Mouse (Mus musculus) embryonic facial prominence, embryonic 15.5 days (tissue): ENCODE data around the gene 9530003J23Rik. TPM values are rescaled to one million over a fixed set of nuclear protein-coding genes. Genes with fewer than 3 reads are reported as not detected.
A peak's percentile ranks its signal among the peaks of the same experiment; 100 is the strongest.

Experiments
- ATAC-seq: fragments of 200-750 bp; cut with Nextera tagmentation; 2 replicates; pipeline ENCODE4 v1.8.0; 2017; ENCODE audit warnings: low read depth, moderate TSS enrichment; ENCODE audit not compliant: insufficient number of reproducible peaks, low FRiP score, low TSS enrichment
- H3K27ac ChIP-seq: fragments of 300-500 bp; sonication (generic); replicated peaks from 2 replicates; pipeline ENCODE4 v1.5.1; 2015; ENCODE audit warnings: mild to moderate bottlenecking, inconsistent platforms
- H3K27me3 ChIP-seq: fragments of 300-500 bp; sonication (generic); 2 replicates; pipeline ENCODE4 v1.6.1; 2015; ENCODE audit warnings: inconsistent platforms
- H3K36me3 ChIP-seq: fragments of 300-500 bp; sonication (generic); 2 replicates; pipeline ENCODE4 v1.6.1; 2015; ENCODE audit warnings: mild to moderate bottlenecking, inconsistent platforms
- H3K4me1 ChIP-seq: fragments of 300-500 bp; sonication (generic); 2 replicates; pipeline ENCODE4 v1.6.1; 2015; ENCODE audit warnings: inconsistent platforms
- H3K4me2 ChIP-seq: fragments of 300-500 bp; sonication (generic); replicated peaks from 2 replicates; pipeline ENCODE4 v1.6.1; 2015; ENCODE audit warnings: mild to moderate bottlenecking, inconsistent platforms
- H3K4me3 ChIP-seq: fragments of 300-500 bp; sonication (generic); replicated peaks from 2 replicates; pipeline ENCODE4 v1.5.1; 2015; ENCODE audit warnings: mild to moderate bottlenecking, inconsistent platforms
- H3K9ac ChIP-seq: fragments of 300-500 bp; sonication (generic); 2 replicates; pipeline ENCODE4 v1.6.1; 2015; ENCODE audit warnings: inconsistent platforms
- H3K9me3 ChIP-seq: fragments of 300-500 bp; sonication (generic); replicated peaks from 2 replicates; pipeline ENCODE4 v1.6.1; 2016; ENCODE audit warnings: inconsistent platforms
- WGBS: fragments of 180-500 bp; shearing (Covaris S2); methylation state at CpG from one replicate; pipeline ENCODE4 v1.1.7; 2015; 5-methylcytosine and 5-hydroxymethylcytosine counted together
- polyA plus RNA-seq: library from polyadenylated mRNA; unstranded; fragments of >200 nt; fragmentation: Nextera tagmentation; extraction: Ambion mirVana; gene quantifications from 2 replicates; pipeline ENCODE4 v1.2.1, GENCODE M21; 2015

Gene 9530003J23Rik
- polyA plus RNA-seq, 1 experiment from 2014 or later, result not detected

DNA sequence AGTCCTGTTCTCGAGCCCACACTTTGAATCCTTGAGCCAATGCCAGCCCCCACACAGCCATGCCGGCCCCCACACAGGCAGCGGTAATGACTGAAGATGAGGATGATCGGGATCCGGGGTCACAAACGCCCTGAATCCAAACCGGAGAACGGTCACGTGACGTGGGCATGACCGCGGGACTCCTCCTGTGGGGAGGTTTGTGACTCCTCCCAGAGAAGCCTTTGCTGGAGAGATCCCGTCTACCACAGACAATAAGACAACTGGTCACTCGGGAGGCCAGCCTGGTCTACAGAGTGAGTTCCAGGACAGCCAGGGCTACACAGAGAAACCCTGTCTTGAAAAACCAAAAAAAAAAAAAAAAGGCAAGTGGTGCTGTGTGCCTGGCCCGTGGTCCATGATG lies 30.3 kb downstream of the 9530003J23Rik start:
- WGBS, result 87% methylated on average over 15 of the region's 15 CpGs
- Histone ChIP-seq H3K27me3 (no peaks in the 10 kb centered on the region), H3K9me3 (no peaks in the 10 kb centered on the region), H3K4me3 (no peak overlapping the region), H3K4me1 (peaks cover 7% of the 10 kb centered on the region; the same call in 1 of the 2 replicates), H3K36me3 (no peaks in the 10 kb centered on the region), H3K9ac (no peak overlapping the region), H3K4me2 (no peak overlapping the region), H3K27ac (no peak overlapping the region)
- ATAC-seq, result no peak

DNA sequence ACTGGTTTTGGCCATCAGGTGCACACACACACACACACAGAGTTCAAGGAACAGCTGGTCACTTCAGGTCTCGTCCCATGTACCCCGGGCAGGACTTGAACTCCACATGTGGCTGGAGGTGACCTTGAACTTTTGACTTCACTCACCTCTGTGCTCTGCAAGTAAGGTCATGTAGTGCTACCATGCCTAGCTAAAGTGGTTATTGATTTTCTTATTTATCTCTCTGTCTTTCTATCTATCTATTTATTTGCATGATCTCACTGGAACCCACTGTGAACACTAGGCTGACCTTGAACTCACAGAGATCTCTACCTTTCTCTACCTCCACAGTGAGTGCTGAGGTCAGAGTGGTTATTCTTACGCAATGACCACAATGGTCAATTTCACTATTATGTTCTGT lies 32.4 kb downstream of the 9530003J23Rik start:
- no peak overlapping the region for H3K9ac ChIP-seq
- no peaks in the 10 kb centered on the region for H3K27me3 ChIP-seq
- H3K4me2 ChIP-seq, result no peak overlapping the region
- 87% methylated on average over 3 of the region's 3 CpGs for WGBS
- ATAC-seq, result no peak
- H3K9me3 ChIP-seq, result no peaks in the 10 kb centered on the region
- peaks cover 12% of the 10 kb centered on the region; the same call in 1 of the 2 replicates for H3K4me1 ChIP-seq
- H3K27ac ChIP-seq, result no peak overlapping the region
- H3K4me3 ChIP-seq, result no peak overlapping the region
- H3K36me3 ChIP-seq, result no peaks in the 10 kb centered on the region

- Histone ChIP-seq H3K9ac (no peak overlapping the region), H3K9me3 (no peaks in the 10 kb centered on the region), H3K27me3 (no peaks in the 10 kb centered on the region), H3K36me3 (no peaks in the 10 kb centered on the region), H3K4me3 (no peak overlapping the region), H3K4me2 (no peak overlapping the region), H3K4me1 (peaks cover 17% of the 10 kb centered on the region; the same call in 1 of the 2 replicates), H3K27ac (no peak overlapping the region)
- peak; percentile 68; the same call in 1 of the 2 replicates for ATAC-seq
- 39% methylated on average over 2 of the region's 2 CpGs for WGBS
These were observed 34.9 kb downstream of the 9530003J23Rik start for GRCm38 (mm10) chr10:117203558-117203981.

GRCm38 (mm10) chr10:117202981-117203557 lies 35.4 kb downstream of the 9530003J23Rik start:
- Histone ChIP-seq H3K36me3 (no peaks in the 10 kb centered on the region), H3K9ac (no peak overlapping the region), H3K27ac (no peak overlapping the region), H3K4me2 (no peak overlapping the region), H3K9me3 (no peaks in the 10 kb centered on the region), H3K4me1 (peaks cover 17% of the 10 kb centered on the region; the same call in 1 of the 2 replicates), H3K4me3 (no peak overlapping the region), H3K27me3 (no peaks in the 10 kb centered on the region)
- 63% methylated on average over 17 of the region's 17 CpGs for WGBS
- ATAC-seq, result no peak

DNA sequence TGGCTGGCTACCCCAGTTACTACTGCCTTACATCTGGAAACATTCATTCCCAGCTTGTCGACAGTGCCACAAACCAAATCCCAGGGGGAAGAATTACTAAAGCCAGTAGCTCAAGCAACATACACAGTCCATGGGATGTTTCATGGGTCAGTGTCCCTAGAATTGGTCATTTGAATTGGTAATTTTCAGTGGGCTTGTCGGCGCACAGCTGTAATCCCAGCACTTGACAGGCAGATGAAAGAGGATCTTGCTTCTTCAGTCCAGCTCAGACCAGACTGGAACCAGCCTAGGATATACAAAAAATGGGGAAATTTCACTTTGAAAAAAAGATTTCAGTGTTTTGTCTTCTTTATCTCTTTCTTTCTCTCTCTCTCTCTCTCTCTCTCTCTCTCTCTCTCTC lies 38.8 kb downstream of the 9530003J23Rik start:
- Histone ChIP-seq H3K9ac (no peak overlapping the region), H3K4me1 (peaks cover 17% of the 10 kb centered on the region; the same call in 1 of the 2 replicates), H3K27me3 (no peaks in the 10 kb centered on the region), H3K27ac (no peak overlapping the region), H3K36me3 (no peaks in the 10 kb centered on the region), H3K4me3 (no peak overlapping the region), H3K4me2 (no peak overlapping the region), H3K9me3 (no peaks in the 10 kb centered on the region)
- WGBS, result 35% methylated on average over 3 of the region's 3 CpGs
- no peak for ATAC-seq

- Histone ChIP-seq H3K4me2 (no peak overlapping the region), H3K9me3 (no peaks in the 10 kb centered on the region), H3K36me3 (no peaks in the 10 kb centered on the region), H3K4me1 (0 out of 2 replicates have a peak, but pooled peaks cover 4% of the 10 kb centered on the region), H3K27me3 (no peaks in the 10 kb centered on the region), H3K9ac (no peak overlapping the region), H3K4me3 (no peak overlapping the region), H3K27ac (no peak overlapping the region)
- no peak for ATAC-seq
- WGBS, result 77% methylated on average over 3 of the region's 3 CpGs
These were observed 41.8 kb downstream of the 9530003J23Rik start for GRCm38 (mm10) chr10:117196696-117197095.

DNA sequence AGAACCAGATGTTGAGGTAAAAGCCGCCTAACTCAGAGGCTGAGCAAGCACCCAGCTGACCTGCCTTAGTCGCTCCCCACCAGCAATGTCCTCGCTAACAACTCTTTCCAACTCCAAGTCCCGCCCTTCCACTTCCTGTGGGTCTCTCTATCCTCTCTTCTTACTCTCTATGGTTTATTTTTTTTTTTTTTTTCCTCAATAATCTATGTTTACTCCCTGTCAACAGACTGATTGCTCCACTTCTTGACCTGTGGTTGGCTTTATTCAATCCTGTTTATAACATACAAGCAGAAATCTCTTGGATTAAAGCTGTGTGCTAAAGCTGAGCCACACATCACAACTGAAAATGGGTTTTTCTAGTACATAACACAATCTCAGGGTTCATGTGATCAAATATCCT lies 42.8 kb downstream of the 9530003J23Rik start:
- Histone ChIP-seq H3K4me2 (no peak overlapping the region), H3K4me1 (0 out of 2 replicates have a peak, but pooled peaks cover 4% of the 10 kb centered on the region), H3K9ac (no peak overlapping the region), H3K36me3 (no peaks in the 10 kb centered on the region), H3K27ac (no peak overlapping the region), H3K27me3 (no peaks in the 10 kb centered on the region), H3K4me3 (no peak overlapping the region), H3K9me3 (no peaks in the 10 kb centered on the region)
- ATAC-seq, result no peak
- 89% methylated on average over 4 of the region's 4 CpGs for WGBS

- H3K36me3 ChIP-seq, result no peaks in the 10 kb centered on the region
- H3K9ac ChIP-seq, result no peak overlapping the region
- no peaks in the 10 kb centered on the region for H3K27me3 ChIP-seq
- no peaks in the 10 kb centered on the region for H3K9me3 ChIP-seq
- H3K27ac ChIP-seq, result no peak overlapping the region
- H3K4me2 ChIP-seq, result no peak overlapping the region
- 60% methylated on average over 12 of the region's 12 CpGs for WGBS
- H3K4me1 ChIP-seq, result 0 out of 2 replicates have a peak, but pooled peaks cover 4% of the 10 kb centered on the region
- no peak for ATAC-seq
- H3K4me3 ChIP-seq, result no peak overlapping the region
These were observed 43.5 kb downstream of the 9530003J23Rik start for GRCm38 (mm10) chr10:117195005-117195404.

DNA sequence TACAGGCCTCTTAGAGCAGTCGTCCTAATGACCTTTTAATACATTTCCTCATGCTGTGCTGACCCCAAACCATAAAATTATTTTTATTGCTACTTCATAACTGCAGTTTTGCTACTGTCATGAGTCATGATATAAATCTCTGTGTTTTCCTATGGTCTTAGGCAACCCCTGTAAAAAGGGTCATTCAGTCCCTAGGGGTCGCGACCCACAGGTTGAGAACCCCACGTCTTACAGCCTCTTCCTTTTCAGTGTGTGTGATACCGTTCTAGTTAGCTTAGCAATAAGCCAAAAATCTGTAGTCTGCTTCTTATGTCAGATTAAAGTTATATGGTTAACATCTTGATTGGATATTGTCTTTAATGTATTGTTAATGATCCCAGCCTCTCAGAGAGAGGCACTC lies 45.1 kb downstream of the 9530003J23Rik start:
- H3K4me3 ChIP-seq, result no peak overlapping the region
- H3K27me3 ChIP-seq, result no peaks in the 10 kb centered on the region
- H3K36me3 ChIP-seq, result no peaks in the 10 kb centered on the region
- H3K4me2 ChIP-seq, result no peak overlapping the region
- H3K27ac ChIP-seq, result no peak overlapping the region
- WGBS, result 75% methylated on average over 5 of the region's 5 CpGs
- H3K9me3 ChIP-seq, result no peaks in the 10 kb centered on the region
- ATAC-seq, result no peak
- no peaks in the 10 kb centered on the region for H3K4me1 ChIP-seq
- no peak overlapping the region for H3K9ac ChIP-seq

DNA sequence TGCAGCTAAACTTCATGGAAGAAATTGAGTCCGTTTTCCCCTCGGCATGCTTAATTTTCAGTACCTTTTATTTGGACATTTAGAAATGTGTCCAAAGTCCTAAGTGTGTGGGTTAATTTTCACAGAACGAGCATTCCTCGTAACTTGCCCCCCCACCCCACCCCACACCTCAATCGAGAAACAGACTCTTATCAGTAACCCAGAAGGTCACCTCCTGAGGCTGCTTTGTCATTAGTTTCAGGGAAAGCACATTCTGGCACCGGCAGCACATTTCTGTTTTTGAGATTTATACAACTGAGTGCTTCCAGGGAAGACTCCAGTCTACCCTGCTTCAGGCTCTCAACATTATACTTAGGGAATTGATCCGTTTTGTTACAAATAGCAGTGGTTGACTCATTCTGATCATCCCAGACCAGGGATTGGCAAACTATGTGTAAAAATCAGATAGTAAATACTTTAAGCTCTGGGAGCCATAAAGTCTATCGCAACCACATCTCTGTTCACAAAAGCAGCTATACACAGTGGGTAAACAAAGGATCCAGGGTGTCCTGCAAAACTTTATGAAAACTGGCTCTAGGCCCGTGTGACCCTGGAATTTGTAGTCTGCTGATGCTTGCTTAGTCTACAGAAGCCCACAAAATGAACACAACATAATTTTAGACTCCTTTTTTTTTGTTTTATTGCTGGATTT lies 53.0 kb downstream of the 9530003J23Rik start:
- Histone ChIP-seq H3K36me3 (no peaks in the 10 kb centered on the region), H3K27me3 (no peaks in the 10 kb centered on the region), H3K9ac (no peak overlapping the region), H3K4me3 (no peak overlapping the region), H3K4me2 (no peak overlapping the region), H3K9me3 (no peaks in the 10 kb centered on the region), H3K27ac (no peak overlapping the region), H3K4me1 (0 out of 2 replicates have a peak, but pooled peaks cover 2% of the 10 kb centered on the region)
- no peak for ATAC-seq
- WGBS, result 59% methylated on average over 9 of the region's 9 CpGs
